Mouse (Mus musculus) E14TG2a.4 (cell line): ENCODE results near the gene Igfbp1.

ENCODE experiments used
- CTCF ChIP-seq: conservative IDR thresholded peaks from 2 replicates; pipeline ENCODE4 v1.5.1; 2014; ENCODE audit warnings: low read length
- NANOG ChIP-seq: IDR thresholded peaks from 2 replicates; pipeline ENCODE4 v1.6.1; 2014; ENCODE audit warnings: borderline replicate concordance, low read length, mixed read lengths
- POU5F1 ChIP-seq: IDR thresholded peaks from 2 replicates; pipeline ENCODE4 v1.6.1; 2014; ENCODE audit warnings: low read length, borderline replicate concordance

DNA sequence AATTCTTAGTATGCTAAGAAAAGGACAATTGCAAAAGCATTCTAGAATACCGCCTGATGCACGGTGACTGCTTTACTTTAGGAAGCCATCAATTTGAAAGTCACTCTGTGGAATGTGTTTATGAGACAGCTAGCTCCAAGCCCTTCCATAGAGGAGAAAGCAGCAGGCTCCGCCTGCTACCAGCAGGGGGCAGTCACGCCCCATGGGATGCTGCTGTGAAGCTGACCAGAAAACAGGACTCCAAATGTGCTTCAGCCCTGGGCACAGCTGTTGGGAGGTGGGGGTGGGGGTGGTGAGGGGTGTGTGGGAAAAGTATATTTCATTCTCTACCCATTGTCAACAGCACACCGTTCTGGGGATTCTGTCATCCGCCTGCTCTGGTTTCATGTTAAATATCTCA lies 12.8 kb downstream of the Igfbp1 start:
- TF ChIP-seq CTCF = peak; percentile 72
- no peak for TF ChIP-seq POU5F1
- no peak for TF ChIP-seq NANOG
